Mouse (Mus musculus) liver, postnatal 0 days (tissue): ENCODE data around the gene Fank1. TPM values are rescaled to one million over a fixed set of nuclear protein-coding genes. Genes with fewer than 3 reads are reported as not detected.

Experiments used
- ATAC-seq: fragments of 200-750 bp; cut with Nextera tagmentation; 2 replicates; pipeline ENCODE4 v1.8.0; 2017; ENCODE audit warnings: mild to moderate bottlenecking, moderate library complexity
- DNase-seq: peaks from one replicate; pipeline ENCODE4 v3.0.0-alpha.2; 2016
- H3K27ac ChIP-seq: fragments of 300-500 bp; sonication (generic); 2 replicates; pipeline ENCODE4 v1.5.1; 2014; ENCODE audit warnings: antibody characterized with exemption, moderate library complexity, mild to moderate bottlenecking, low read depth
- H3K27me3 ChIP-seq: fragments of 300-500 bp; sonication (generic); 2 replicates; pipeline ENCODE4 v1.6.1; 2014; ENCODE audit warnings: low read length, control low read depth, mixed read lengths; ENCODE audit not compliant: insufficient read depth
- H3K36me3 ChIP-seq: fragments of 300-500 bp; sonication (generic); replicated peaks from 2 replicates; pipeline ENCODE4 v1.6.1; 2014; ENCODE audit warnings: mild to moderate bottlenecking, control low read depth, low read length, moderate library complexity, mixed read lengths; ENCODE audit not compliant: insufficient read depth
- H3K4me1 ChIP-seq: fragments of 300-500 bp; sonication (generic); 2 replicates; pipeline ENCODE4 v1.6.1; 2014; ENCODE audit warnings: antibody characterized with exemption, mild to moderate bottlenecking, control low read depth; ENCODE audit not compliant: insufficient read depth
- H3K4me2 ChIP-seq: fragments of 300-500 bp; sonication (generic); 2 replicates; pipeline ENCODE4 v1.6.1; 2014; ENCODE audit warnings: low read depth, mild to moderate bottlenecking, low read length, moderate library complexity, mixed read lengths
- H3K4me3 ChIP-seq: fragments of 300-500 bp; sonication (generic); 2 replicates; pipeline ENCODE4 v1.5.1; 2014; ENCODE audit warnings: low read depth, low read length
- H3K9ac ChIP-seq: fragments of 300-500 bp; sonication (generic); replicated peaks from 2 replicates; pipeline ENCODE4 v1.6.1; 2014; ENCODE audit warnings: mild to moderate bottlenecking, moderate library complexity
- H3K9me3 ChIP-seq: fragments of 300-500 bp; sonication (generic); 2 replicates; pipeline ENCODE4 v1.6.1; 2016; ENCODE audit warnings: mild to moderate bottlenecking, control low read depth, low read length, mixed read lengths
- CTCF ChIP-seq: sonication (generic); IDR thresholded peaks from 2 replicates; pipeline ENCODE4 v1.5.1; 2016; ENCODE audit warnings: antibody characterized with exemption, low read depth
- EP300 ChIP-seq: IDR thresholded peaks from 2 replicates; pipeline ENCODE4 v1.6.1; 2016; ENCODE audit warnings: antibody characterized with exemption, low read depth, mild to moderate bottlenecking
- WGBS: fragments of 180-500 bp; shearing (Covaris S2); extraction: QIAGEN DNeasy Blood & Tissue Kit; methylation state at CpG from one replicate; pipeline ENCODE4 v1.1.7; 2014; ENCODE audit not compliant: insufficient replicate concordance; 5-methylcytosine and 5-hydroxymethylcytosine counted together
- polyA plus RNA-seq: library from polyadenylated mRNA; unstranded; fragments of >200 nt; fragmentation: Nextera tagmentation; extraction: Ambion mirVana; gene quantifications from 2 replicates; pipeline ENCODE4 v1.2.1, GENCODE M21; 2015

The Fank1 gene
- polyA plus RNA-seq, 1 experiment from 2014 or later = not detected

DNA sequence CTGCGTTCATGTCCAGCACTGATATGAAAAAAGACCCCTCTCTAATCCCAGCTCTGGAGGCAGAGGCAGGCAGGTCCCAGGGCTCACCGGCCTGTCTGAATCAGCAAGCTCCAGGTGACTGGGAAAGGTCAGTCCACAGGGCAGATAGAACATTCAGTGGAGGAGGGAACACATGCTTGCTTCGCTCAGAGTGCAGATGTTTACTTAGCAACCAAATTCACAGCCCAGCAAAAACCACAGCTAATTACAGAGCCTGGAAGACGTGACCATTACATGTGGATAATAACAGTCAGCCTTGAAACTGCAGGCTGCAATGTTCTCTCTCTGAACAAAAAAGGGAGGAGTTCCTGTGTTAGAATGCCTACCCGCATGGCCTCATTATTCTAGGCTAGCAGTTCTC is 26.0 kb upstream of the Fank1 start:
- Histone ChIP-seq H3K36me3 (no peaks in the 10 kb centered on the region), H3K9ac (no peak overlapping the region), H3K4me1 (no peaks in the 10 kb centered on the region), H3K27me3 (no peaks in the 10 kb centered on the region), H3K9me3 (no peaks in the 10 kb centered on the region), H3K4me2 (no peak overlapping the region), H3K27ac (no peak overlapping the region), H3K4me3 (no peak overlapping the region)
- 50% methylated on average over 5 of the region's 5 CpGs for WGBS
- no peak; the same call in 1 of the 2 replicates for ATAC-seq
- no peak for TF ChIP-seq EP300
- no peak for TF ChIP-seq CTCF
- DNase-seq = no peak

GRCm38 (mm10) chr7:133751163-133751562 is 25.5 kb upstream of the Fank1 start:
- H3K4me2 ChIP-seq = no peak overlapping the region
- 77% methylated on average over 5 of the region's 5 CpGs for WGBS
- ATAC-seq (no peak), DNase-seq (no peak)
- H3K4me3 ChIP-seq = no peak overlapping the region
- TF ChIP-seq EP300 = no peak
- no peak for TF ChIP-seq CTCF
- H3K4me1 ChIP-seq = no peaks in the 10 kb centered on the region
- no peak overlapping the region for H3K9ac ChIP-seq
- no peaks in the 10 kb centered on the region for H3K27me3 ChIP-seq
- H3K9me3 ChIP-seq = no peaks in the 10 kb centered on the region
- H3K27ac ChIP-seq = no peak overlapping the region
- H3K36me3 ChIP-seq = no peaks in the 10 kb centered on the region

DNA sequence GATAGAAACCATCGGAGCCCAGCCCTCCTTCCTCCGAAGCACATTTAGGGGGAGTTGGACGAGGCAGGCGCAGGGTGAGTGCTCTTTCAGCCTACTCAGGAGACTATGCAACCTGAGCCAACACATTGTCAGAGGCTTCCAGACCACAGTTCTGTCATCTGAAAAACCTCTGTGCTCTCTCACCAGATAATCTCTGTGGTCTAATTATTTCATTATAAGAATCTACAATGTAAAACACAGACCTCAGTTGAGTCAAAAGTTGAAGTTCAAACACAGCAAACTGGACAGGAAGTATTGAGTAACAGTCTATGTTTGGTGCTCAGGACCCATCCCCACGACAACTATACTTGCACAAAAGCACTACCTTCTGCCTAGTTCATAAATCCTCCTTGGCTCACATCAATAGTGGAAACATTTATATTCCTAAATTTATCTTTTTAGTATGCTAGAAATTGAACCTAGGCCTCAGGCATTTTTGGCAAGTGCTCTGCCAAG is 18.7 kb upstream of the Fank1 start:
- Histone ChIP-seq H3K27ac (no peak overlapping the region), H3K36me3 (no peaks in the 10 kb centered on the region; the same call in none of the 2 replicates), H3K9ac (no peak overlapping the region), H3K4me3 (no peak overlapping the region), H3K4me2 (no peak overlapping the region), H3K9me3 (0 out of 2 replicates have a peak, but pooled peaks cover 2% of the 10 kb centered on the region), H3K4me1 (no peaks in the 10 kb centered on the region), H3K27me3 (no peaks in the 10 kb centered on the region)
- no peak for TF ChIP-seq CTCF
- DNase-seq = no peak
- ATAC-seq = no peak
- 68% methylated on average over 5 of the region's 5 CpGs for WGBS

GRCm38 (mm10) chr7:133758716-133759115 is 17.9 kb upstream of the Fank1 start:
- TF ChIP-seq CTCF (peak; percentile 36), EP300 (no peak)
- 96% methylated on average over 4 of the region's 5 CpGs for WGBS
- Histone ChIP-seq H3K9ac (no peak overlapping the region), H3K4me3 (no peak overlapping the region), H3K27ac (no peak overlapping the region), H3K9me3 (0 out of 2 replicates have a peak, but pooled peaks cover 2% of the 10 kb centered on the region), H3K36me3 (no peaks in the 10 kb centered on the region; the same call in none of the 2 replicates), H3K27me3 (no peaks in the 10 kb centered on the region), H3K4me2 (no peak overlapping the region), H3K4me1 (no peaks in the 10 kb centered on the region)
- no peak for DNase-seq
- ATAC-seq = no peak

DNA sequence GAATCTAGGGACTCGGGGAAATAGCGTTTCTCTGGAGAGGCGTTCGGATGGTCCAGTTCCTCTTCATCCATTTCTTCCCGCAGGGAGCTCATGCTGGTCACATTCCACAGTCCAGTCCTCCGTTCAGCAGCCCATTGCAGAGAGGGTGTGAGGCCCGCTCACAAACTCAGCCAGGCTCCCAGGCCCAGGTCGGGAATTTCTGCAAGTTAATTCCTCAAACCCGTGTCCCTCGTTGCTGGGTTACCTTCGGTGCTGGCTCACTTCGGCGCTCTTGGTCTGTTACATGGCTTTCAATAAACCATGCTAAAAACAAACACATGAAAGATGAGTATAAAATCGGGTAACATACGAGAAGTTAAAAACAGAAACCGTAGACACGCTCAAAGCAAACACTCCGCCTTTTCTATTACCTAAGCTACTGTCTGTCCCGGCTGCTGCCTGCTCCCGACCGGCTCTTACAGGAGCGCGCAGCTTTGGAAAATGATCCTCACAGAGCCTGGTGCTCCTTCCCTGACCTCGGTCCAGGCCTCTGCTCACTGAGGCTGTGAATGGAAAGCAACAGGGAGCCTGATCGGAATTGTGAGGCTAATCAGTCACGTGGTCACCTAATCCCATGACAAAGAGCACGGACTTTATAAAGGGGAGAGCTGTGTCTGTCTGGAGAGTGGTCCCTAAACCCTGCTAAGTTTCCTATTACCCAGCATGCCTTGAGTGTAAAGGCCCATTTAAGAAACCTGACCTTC is 16.9 kb upstream of the Fank1 start:
- H3K36me3 ChIP-seq = no peaks in the 10 kb centered on the region; the same call in none of the 2 replicates
- H3K4me2 ChIP-seq = peak overlapping the region; percentile 36
- no peak overlapping the region for H3K9ac ChIP-seq
- H3K4me1 ChIP-seq = no peaks in the 10 kb centered on the region
- 0 out of 2 replicates have a peak overlapping the region, but pooled peaks have one; percentile 2 for H3K4me3 ChIP-seq
- WGBS = 56% methylated on average over 27 of the region's 27 CpGs
- ATAC-seq (no peak), DNase-seq (no peak)
- H3K27ac ChIP-seq = no peak overlapping the region
- TF ChIP-seq EP300 = no peak
- no peak for TF ChIP-seq CTCF
- no peaks in the 10 kb centered on the region for H3K27me3 ChIP-seq
- 0 out of 2 replicates have a peak, but pooled peaks cover 2% of the 10 kb centered on the region for H3K9me3 ChIP-seq

- 83% methylated on average over 6 of the region's 6 CpGs for WGBS
- Histone ChIP-seq H3K9me3 (0 out of 2 replicates have a peak, but pooled peaks cover 2% of the 10 kb centered on the region), H3K27me3 (no peaks in the 10 kb centered on the region), H3K9ac (no peak overlapping the region), H3K36me3 (no peaks in the 10 kb centered on the region; the same call in none of the 2 replicates), H3K4me3 (no peak overlapping the region), H3K4me2 (no peak overlapping the region), H3K4me1 (no peaks in the 10 kb centered on the region), H3K27ac (no peak overlapping the region)
- DNase-seq (no peak), ATAC-seq (no peak)
- TF ChIP-seq CTCF = no peak
- TF ChIP-seq EP300 = no peak
These were observed 14.0 kb upstream of the Fank1 start for GRCm38 (mm10) chr7:133762696-133763095.
